Mouse (Mus musculus) right cerebral cortex, postnatal 36 days (tissue): ENCODE results near the gene Shd.

ENCODE experiments used
- DNase-seq, 2 experiments: peaks; one replicate each; pipeline ENCODE4 v3.0.0; 2022; ENCODE audit warnings: low spot score in 2 of 2, mixed read lengths in 1 of 2

The Shd gene

GRCm38 (mm10) chr17:56006956-56007355, 36.7 kb downstream of the Shd start:
- DNase-seq = no peak

GRCm38 (mm10) chr17:56007444-56008355, 37.4 kb downstream of the Shd start:
- no peak for DNase-seq

- DNase-seq = peak; percentile 93 to 96
Observed at GRCm38 (mm10) chr17:56008356-56009087, 38.3 kb downstream of the Shd start.

- peak; percentile 90 to 93 for DNase-seq
Observed at GRCm38 (mm10) chr17:56009088-56009961, 39.1 kb downstream of the Shd start.

- DNase-seq = no peak
Observed at GRCm38 (mm10) chr17:56009962-56010240, 39.6 kb downstream of the Shd start.

GRCm38 (mm10) chr17:56010255-56010654, 40.0 kb downstream of the Shd start:
- no peak for DNase-seq

GRCm38 (mm10) chr17:56010681-56011080, 40.4 kb downstream of the Shd start:
- DNase-seq = no peak

GRCm38 (mm10) chr17:56011441-56011840, 41.2 kb downstream of the Shd start:
- no peak for DNase-seq

GRCm38 (mm10) chr17:56015293-56015692, 45.0 kb downstream of the Shd start:
- DNase-seq = no peak

- no peak for DNase-seq
Observed at GRCm38 (mm10) chr17:56016382-56016781, 46.1 kb downstream of the Shd start.

- no peak for DNase-seq
Observed at GRCm38 (mm10) chr17:56016793-56017785, 46.8 kb downstream of the Shd start.

- no peak for DNase-seq
Observed at GRCm38 (mm10) chr17:56017848-56018247, 47.6 kb downstream of the Shd start.

- peak in 1 of 2 experiments; percentile 62 for DNase-seq
Observed at GRCm38 (mm10) chr17:56018347-56019131, 48.3 kb downstream of the Shd start.

- no peak for DNase-seq
Observed at GRCm38 (mm10) chr17:56020400-56021084, 50.3 kb downstream of the Shd start.

GRCm38 (mm10) chr17:56021161-56021910, 51.1 kb downstream of the Shd start:
- peak in 1 of 2 experiments; percentile 78 for DNase-seq

GRCm38 (mm10) chr17:56022131-56022988, 52.1 kb downstream of the Shd start:
- no peak for DNase-seq

GRCm38 (mm10) chr17:56022989-56023290, 52.7 kb downstream of the Shd start:
- no peak for DNase-seq

GRCm38 (mm10) chr17:56023386-56023785, 53.1 kb downstream of the Shd start:
- no peak for DNase-seq
